15 mouse cellular contexts compared by ENCODE assay signal in the genomic region with DNA sequence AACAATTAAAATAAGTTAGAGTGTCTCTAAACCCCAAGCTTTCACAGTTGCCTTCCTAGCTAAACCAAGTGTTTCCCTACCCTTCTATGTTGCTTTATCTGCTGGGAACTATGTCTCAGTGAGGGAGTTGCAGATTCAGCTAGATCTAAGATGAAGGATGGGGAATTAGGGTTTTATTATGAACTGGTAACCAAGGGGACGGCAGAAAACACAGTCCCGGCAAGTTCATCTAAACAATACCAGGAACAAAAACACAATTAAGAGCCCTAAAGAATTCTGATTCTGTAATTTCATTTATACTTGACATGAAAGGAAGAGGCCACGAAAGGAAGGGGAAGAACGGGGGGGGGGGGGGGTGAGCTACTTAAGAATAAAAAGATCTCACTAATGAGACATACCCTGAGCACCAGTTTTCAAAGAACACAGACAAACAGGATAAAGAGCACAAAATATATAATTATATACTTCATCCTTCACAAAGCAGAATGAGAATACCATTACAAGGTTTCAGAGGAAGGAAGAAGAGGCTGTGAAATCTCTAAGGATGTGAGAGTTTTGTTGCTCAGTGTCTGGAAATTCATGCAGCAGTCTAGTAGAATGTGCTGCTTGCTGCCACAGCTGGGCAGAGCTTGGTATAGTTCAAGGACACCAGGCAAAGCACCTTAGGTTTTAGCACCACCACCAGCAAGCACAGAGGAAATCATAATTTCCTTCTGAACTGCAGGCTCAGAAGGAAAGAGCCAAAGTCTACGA.
DNase-seq lines count a peak whose midpoint lies in the region; ATAC-seq and TF ChIP-seq lines count a peak whose summit lies in the region.
"Had no signal": no experiment of that assay in that cellular context is flagged by ENCODE, and none has a peak within 500 bp of the region (broad histone marks: within the 10 kb centered on the region; RNA-seq: fewer than 3 reads in every experiment).

No protein-coding gene starts in this region.

- H3K9me3 ChIP-seq in heart, embryonic 10.5 days, result no peaks in the 10 kb centered on the region
- no peaks in the 10 kb centered on the region for H3K9me3 ChIP-seq in forebrain, postnatal 0 days (ENCODE audit: low read length)
- H3K9me3 ChIP-seq: heart, embryonic 15.5 days; limb, embryonic 10.5 days; liver, embryonic 12.5 days; midbrain, embryonic 15.5 days had no signal

- H3K27me3 ChIP-seq in heart, adult 2 months (ENCODE audit: control insufficient read depth, insufficient read depth, low read length), result no peaks in the 10 kb centered on the region
- H3K27me3 ChIP-seq in heart, embryonic 10.5 days (ENCODE audit: insufficient read depth, poor library complexity, severe bottlenecking), result no peaks in the 10 kb centered on the region
- no peaks in the 10 kb centered on the region for H3K27me3 ChIP-seq in forebrain, postnatal 0 days (ENCODE audit: insufficient read depth, low read length)
- H3K27me3 ChIP-seq: heart, embryonic 15.5 days; liver, embryonic 12.5 days; midbrain, embryonic 15.5 days had no signal

- no peak for DNase-seq in heart, adult 2 months
- no peak for DNase-seq in heart, embryonic 10.5 days (ENCODE audit: low spot score)
- peak; percentile 22 for DNase-seq in lung, postnatal 10 days
- DNase-seq in lung, adult 18-20 months, result no peak
- DNase-seq in forebrain, postnatal 0 days, result no peak
- no peak for DNase-seq in layer of hippocampus, adult 8-10 months (ENCODE audit: low spot score in 2 of 2)
- DNase-seq in embryo, embryonic 10 days (ENCODE audit: low spot score), result no peak
- DNase-seq: B cell, adult 2 months; cerebellum, adult 2 months; kidney, adult 2 months had no signal

- H3K79me2 ChIP-seq in heart, adult 2 months (replicated peaks; ENCODE audit: control insufficient read depth, insufficient read depth, low read length), result no peaks in the 10 kb centered on the region

- WGBS in heart, adult 2 months, result 42% methylated on average over 5 of the region's 5 CpGs
- WGBS in heart, embryonic 10.5 days, result 75% methylated on average over 5 of the region's 5 CpGs
- WGBS in forebrain, postnatal 0 days, result 16% methylated on average over 5 of the region's 5 CpGs

- H3K4me1 ChIP-seq in heart, adult 2 months (ENCODE audit: control insufficient read depth, insufficient read depth, low read length), result peaks cover 2% of the 10 kb centered on the region
- no peaks in the 10 kb centered on the region for H3K4me1 ChIP-seq in heart, embryonic 10.5 days
- H3K4me1 ChIP-seq in forebrain, postnatal 0 days (ENCODE audit: insufficient read depth), result no peaks in the 10 kb centered on the region
- H3K4me1 ChIP-seq: heart, embryonic 15.5 days; limb, embryonic 10.5 days; liver, embryonic 12.5 days; midbrain, embryonic 15.5 days had no signal

- no peak for TF ChIP-seq POLR2A in heart, adult 2 months (IDR thresholded peaks at IDR 0.05; ENCODE audit: insufficient read depth, low read depth, low read length)

- H3K27ac ChIP-seq in heart, adult 2 months, result peak overlapping the region; percentile 61
- no peak overlapping the region for H3K27ac ChIP-seq in heart, embryonic 10.5 days
- H3K27ac ChIP-seq in forebrain, postnatal 0 days (ENCODE audit: low read depth, low read length), result no peak overlapping the region
- H3K27ac ChIP-seq: heart, embryonic 15.5 days; hindbrain, embryonic 14.5 days; limb, embryonic 10.5 days; liver, embryonic 12.5 days; midbrain, embryonic 15.5 days had no signal

- H3K4me3 ChIP-seq in heart, adult 2 months, result no peak overlapping the region
- H3K4me3 ChIP-seq in heart, embryonic 10.5 days, result no peak overlapping the region
- no peak overlapping the region for H3K4me3 ChIP-seq in forebrain, postnatal 0 days (ENCODE audit: low read depth, low read length)
- H3K4me3 ChIP-seq: heart, embryonic 15.5 days; limb, embryonic 10.5 days; liver, embryonic 12.5 days; midbrain, embryonic 15.5 days had no signal

- peak; percentile 88 for ATAC-seq in forebrain, postnatal 0 days
- ATAC-seq: liver, embryonic 12.5 days; midbrain, embryonic 15.5 days had no signal

- intact Hi-C loops in heart, adult 2 months (cut with DNase I), result no loop called here

- 0 out of 2 replicates have a peak, but pooled peaks have one; percentile 16 for TF ChIP-seq CTCF in heart, adult 2 months (IDR thresholded peaks at IDR 0.05)
- TF ChIP-seq CTCF in forebrain, postnatal 0 days (IDR thresholded peaks at IDR 0.05; ENCODE audit: low read depth), result 0 out of 2 replicates have a peak, but pooled peaks have one; percentile 3

- H3K9ac ChIP-seq in heart, adult 2 months (ENCODE audit: low read depth, low read length), result no peak overlapping the region
- H3K9ac ChIP-seq in forebrain, postnatal 0 days, result no peak overlapping the region
- H3K9ac ChIP-seq: heart, embryonic 15.5 days; hindbrain, embryonic 14.5 days; liver, embryonic 12.5 days; midbrain, embryonic 15.5 days had no signal

- TF ChIP-seq EP300 in heart, adult 2 months (IDR thresholded peaks at IDR 0.05; ENCODE audit: insufficient read depth, low read depth, low read length), result no peak

- no peaks in the 10 kb centered on the region; the same call in 1 of the 2 replicates for H3K36me3 ChIP-seq in heart, adult 2 months (ENCODE audit: control insufficient read depth, insufficient read depth, low read length)
- no peaks in the 10 kb centered on the region for H3K36me3 ChIP-seq in heart, embryonic 10.5 days
- no peaks in the 10 kb centered on the region for H3K36me3 ChIP-seq in forebrain, postnatal 0 days (ENCODE audit: insufficient read depth)
- H3K36me3 ChIP-seq: heart, embryonic 15.5 days; limb, embryonic 10.5 days; liver, embryonic 12.5 days; midbrain, embryonic 15.5 days had no signal

- H3K4me2 ChIP-seq in forebrain, postnatal 0 days (ENCODE audit: low read depth), result no peak overlapping the region
- H3K4me2 ChIP-seq: heart, embryonic 15.5 days; hindbrain, embryonic 14.5 days; liver, embryonic 12.5 days; midbrain, embryonic 15.5 days had no signal
